Mouse (Mus musculus): ENCODE results near the gene Slc15a3.

DNA sequence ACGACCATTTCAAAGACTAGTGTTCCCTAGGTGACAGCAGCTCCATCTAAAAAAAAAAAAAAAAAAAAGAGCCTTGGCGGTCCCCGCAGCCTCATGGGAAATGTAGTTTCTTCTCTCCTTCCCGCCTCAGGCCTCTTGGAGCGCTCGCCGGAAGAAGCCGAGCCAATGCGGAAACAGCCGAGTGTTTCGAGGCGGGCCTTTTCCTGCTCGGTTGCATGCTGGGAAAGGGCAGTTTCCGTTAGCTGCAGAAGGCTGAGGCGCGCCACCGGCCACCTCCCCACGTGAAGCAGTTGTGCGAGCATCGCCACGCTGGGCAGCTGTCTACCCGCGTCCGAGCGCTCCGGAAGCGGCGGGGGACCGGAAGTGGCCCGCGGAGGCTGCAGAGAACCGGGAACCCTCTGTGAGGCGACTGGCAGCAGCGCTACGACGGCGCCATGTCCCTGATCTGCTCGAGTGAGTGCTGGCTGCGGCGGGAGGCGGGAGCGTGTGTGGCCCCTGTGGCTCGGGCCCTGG lies 55.5 kb downstream of the Slc15a3 start, which contains the start of gene Prpf19:
- TF ChIP-seq CTCF (IDR thresholded peaks at IDR 0.05; ENCODE audit: low read depth, low read length) = no peak
- TF ChIP-seq POLR2A (IDR thresholded peaks at IDR 0.05; ENCODE audit: borderline replicate concordance, low read depth, low read length) = no peak; the same call in 1 of the 2 replicates

Data from bone marrow macrophage, adult 2 months (primary cell).